Mouse (Mus musculus) small intestine, adult 2 months (tissue): ENCODE data around the gene Aqp6.

ENCODE experiments used
- CTCF ChIP-seq: fragments of 200-500 bp; IDR thresholded peaks from 2 replicates; pipeline ENCODE4 v1.5.1; 2012; ENCODE audit warnings: low read depth, mild to moderate bottlenecking, control low read depth, inconsistent platforms, low read length, moderate library complexity, mixed read lengths; ENCODE audit not compliant: insufficient replicate concordance, insufficient read length; ENCODE audit errors: extremely low read depth
- POLR2A ChIP-seq: fragments of 200-500 bp; IDR thresholded peaks from 2 replicates; pipeline ENCODE4 v1.6.1; 2012; ENCODE audit warnings: low read depth, mild to moderate bottlenecking, control low read depth, inconsistent platforms, low read length, moderate library complexity

GRCm38 (mm10) chr15:99651163-99651872, 50.1 kb downstream of the Aqp6 start, which contains the start of gene Racgap1:
- no peak for TF ChIP-seq CTCF
- 0 out of 2 replicates have a peak, but pooled peaks have one; percentile 20 for TF ChIP-seq POLR2A
